Mouse (Mus musculus) embryonic fibroblast, embryonic 13.5 days (primary cell): ENCODE data around the gene Rpusd2.

ENCODE experiments used
- CTCF ChIP-seq: IDR thresholded peaks from 2 replicates; pipeline ENCODE4 v1.5.1; 2011; ENCODE audit warnings: mild to moderate bottlenecking, control low read depth, low read length, moderate library complexity, borderline replicate concordance; ENCODE audit not compliant: insufficient read depth
- POLR2A ChIP-seq: IDR thresholded peaks from 2 replicates; pipeline ENCODE4 v1.6.1; 2011; ENCODE audit warnings: low read depth, mild to moderate bottlenecking, control low read depth, low read length, moderate library complexity

DNA sequence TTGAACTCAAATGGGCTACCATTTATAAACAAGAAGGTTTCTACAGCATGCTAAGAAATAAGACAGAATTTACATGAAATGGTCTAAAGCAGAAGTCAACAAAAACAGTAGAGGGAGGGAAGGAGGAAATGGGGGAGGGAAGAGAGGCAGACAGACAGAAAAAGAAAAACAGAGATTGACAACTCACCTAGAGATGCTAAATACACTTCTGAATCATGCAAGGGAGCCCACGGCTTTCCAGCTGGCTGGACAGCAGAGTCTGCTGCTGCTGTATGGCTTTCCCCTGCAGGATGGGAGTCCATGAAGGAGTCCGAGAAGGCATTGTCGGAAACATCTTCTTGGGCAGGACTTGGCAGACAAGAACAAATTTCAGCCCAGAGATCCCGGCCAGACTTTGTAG is 7.6 kb upstream of the Rpusd2 start:
- no peak for TF ChIP-seq POLR2A
- no peak for TF ChIP-seq CTCF
